Mouse (Mus musculus) fibroblast of lung, adult 2 months (primary cell): ENCODE measurements around the gene Pik3r1.

Source experiments
- DNase-seq: peaks from one replicate; pipeline ENCODE4 v3.0.0-alpha.2; 2011; ENCODE audit warnings: low read depth

Gene Pik3r1

DNA sequence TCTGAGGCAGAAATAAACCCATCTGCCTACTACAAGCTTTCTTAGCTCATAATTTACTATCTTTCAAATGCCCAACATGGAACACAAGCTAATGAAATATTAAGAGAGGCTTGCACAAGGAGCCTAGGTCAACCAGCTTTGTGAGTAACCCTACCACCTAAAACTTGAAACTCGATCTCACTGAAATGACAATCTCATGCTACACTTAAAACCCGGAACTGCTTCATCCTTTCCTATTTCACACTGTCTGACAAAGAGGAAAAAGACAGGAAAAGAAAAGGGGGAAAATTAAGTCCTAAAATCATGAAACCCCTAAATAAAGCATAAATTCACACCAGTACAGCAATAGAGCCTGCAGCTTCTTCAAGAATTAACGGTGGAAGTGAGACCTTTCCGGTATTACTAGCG, 1.4 kb downstream of the Pik3r1 start:
- no peak for DNase-seq

- no peak for DNase-seq
These were observed 2.0 kb downstream of the Pik3r1 start for GRCm38 (mm10) chr13:101765976-101766375.

GRCm38 (mm10) chr13:101764111-101764510, 3.9 kb downstream of the Pik3r1 start:
- no peak for DNase-seq

DNA sequence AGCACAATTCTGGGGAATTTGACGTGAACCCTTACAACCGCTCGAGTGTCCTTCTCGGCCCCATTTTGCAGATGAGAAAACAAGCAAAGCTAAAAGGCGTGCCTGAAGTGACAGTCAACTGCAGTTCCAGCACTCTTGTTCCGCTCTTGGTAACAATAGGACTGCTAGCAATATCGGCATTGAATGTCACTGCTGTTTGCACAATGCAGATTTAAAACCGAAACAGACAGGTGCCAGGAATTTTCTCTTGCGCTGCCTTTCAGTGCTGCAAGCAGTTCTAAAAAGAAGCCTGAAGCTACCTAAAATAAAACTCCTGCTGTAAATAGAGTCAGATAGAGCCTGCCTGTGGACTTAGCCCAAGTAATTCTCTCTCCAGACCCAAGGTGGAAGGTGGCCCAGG, 4.3 kb downstream of the Pik3r1 start:
- no peak for DNase-seq

GRCm38 (mm10) chr13:101763149-101763548, 4.9 kb downstream of the Pik3r1 start:
- DNase-seq = no peak

GRCm38 (mm10) chr13:101761617-101762016, 6.4 kb downstream of the Pik3r1 start:
- DNase-seq = no peak

- no peak for DNase-seq
These were observed 7.1 kb downstream of the Pik3r1 start for GRCm38 (mm10) chr13:101760953-101761352.

GRCm38 (mm10) chr13:101760001-101760687, 7.9 kb downstream of the Pik3r1 start:
- DNase-seq = no peak

- no peak for DNase-seq
These were observed 8.6 kb downstream of the Pik3r1 start for GRCm38 (mm10) chr13:101759281-101759871.

DNA sequence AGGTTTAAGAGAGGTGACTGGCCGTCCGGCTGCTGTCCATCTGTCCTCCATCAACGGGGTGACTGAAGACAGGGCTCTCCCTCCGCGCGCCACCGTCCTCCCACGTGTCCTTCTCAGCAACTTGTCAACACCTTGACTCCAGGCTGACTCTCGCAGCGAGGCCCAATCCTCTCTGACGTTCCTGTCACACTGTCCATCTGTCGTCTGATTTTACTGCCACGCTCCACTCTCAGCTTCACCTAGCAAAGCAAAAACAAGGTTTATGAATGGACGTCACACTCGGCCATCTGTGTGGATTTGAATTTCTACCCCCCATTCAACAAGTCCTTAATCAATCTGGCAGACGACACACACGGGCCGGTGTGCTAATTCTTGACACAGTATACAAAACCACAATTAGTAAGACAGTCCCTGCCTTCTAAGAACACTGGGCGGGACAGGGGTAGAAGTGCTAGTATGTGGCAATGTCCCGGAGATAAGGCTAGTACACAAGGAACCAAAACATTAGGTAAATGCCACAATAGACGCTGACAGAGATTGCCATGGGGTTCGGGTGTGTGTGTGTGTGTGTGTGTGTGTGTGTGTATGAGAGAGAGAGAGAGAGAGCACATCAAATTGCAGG, 10.1 kb downstream of the Pik3r1 start:
- DNase-seq = no peak

- no peak for DNase-seq
These were observed 12.8 kb downstream of the Pik3r1 start for GRCm38 (mm10) chr13:101755228-101755627.

GRCm38 (mm10) chr13:101753639-101754038, 14.4 kb downstream of the Pik3r1 start:
- DNase-seq = no peak

DNA sequence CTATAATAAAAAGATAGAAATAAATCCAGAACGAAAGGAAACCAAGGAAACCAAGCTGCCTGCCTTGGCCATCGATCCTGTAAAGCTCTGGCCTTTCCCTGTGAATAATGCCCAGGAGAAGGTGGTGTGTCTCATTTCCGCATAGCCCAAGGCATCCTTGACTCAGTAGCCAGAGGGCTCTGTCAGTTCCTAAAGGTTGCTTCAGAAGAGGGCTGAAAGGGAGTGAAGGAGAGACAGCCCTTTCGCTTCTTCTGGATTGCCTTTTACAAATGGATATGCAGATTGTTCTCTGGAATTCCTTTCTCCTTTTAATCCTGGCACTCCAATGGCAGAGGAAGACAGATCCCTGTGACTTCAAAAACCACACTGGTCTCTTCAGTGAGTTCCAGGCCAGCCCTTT, 16.2 kb downstream of the Pik3r1 start:
- DNase-seq = no peak

- no peak for DNase-seq
These were observed 21.9 kb downstream of the Pik3r1 start for GRCm38 (mm10) chr13:101746012-101746595.

- DNase-seq = no peak
These were observed 23.1 kb downstream of the Pik3r1 start for GRCm38 (mm10) chr13:101744943-101745342.

- DNase-seq = no peak
These were observed 24.0 kb downstream of the Pik3r1 start for GRCm38 (mm10) chr13:101744053-101744452.

DNA sequence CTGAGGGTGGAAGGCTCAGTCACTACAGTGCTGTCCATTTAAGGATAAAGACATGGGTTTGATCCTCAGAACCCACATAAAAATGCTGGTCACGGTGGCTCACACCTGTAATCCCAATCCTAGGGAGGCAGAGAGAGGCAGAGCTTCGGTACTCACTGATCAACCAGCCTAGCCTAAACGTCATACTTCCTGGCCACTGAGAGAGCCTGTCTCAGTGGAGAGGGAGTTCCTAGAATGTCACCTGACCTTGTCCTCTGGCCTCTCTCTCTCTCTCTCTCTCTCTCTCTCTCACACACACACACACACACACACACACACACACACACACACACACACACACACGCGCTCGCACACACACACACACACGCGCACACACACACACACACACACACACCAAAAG, 24.8 kb downstream of the Pik3r1 start:
- no peak for DNase-seq

- no peak for DNase-seq
These were observed 25.4 kb downstream of the Pik3r1 start for GRCm38 (mm10) chr13:101742596-101742995.

DNA sequence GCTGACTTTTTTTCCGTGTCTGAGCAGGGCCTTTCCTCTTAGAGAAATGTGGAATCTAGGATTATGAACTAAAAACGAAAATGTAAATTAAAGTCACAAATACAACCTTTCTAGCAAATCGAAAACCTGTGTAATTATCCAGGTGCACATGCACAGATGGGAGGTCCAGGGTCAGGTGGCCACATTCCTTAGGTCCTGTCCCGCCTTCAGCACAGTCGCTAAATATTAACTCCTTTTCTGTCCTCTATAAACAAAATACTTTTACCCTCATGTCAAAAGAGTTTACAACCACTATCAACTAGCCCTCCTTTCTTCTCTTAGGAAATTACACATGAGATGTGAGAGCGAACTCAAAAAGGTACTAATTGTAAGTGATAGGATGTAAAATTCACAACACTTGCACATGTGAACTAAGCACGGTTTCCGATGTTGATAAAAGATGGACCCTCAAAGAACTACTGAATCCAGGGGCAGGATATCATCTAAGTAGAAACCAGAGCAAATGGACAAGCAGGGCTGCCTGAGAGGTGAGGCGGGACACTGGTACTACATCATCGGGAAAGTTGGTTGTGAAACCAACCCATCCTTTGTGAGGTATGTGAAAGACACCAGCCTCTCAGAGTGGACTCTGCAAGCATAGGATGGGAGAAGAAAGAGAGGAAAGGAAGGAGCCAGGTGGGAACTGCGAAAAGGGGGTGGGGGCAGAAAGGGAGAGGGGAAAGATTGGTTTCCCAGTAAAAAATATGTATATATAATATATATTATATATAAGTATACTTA, 26.3 kb downstream of the Pik3r1 start:
- no peak for DNase-seq

DNA sequence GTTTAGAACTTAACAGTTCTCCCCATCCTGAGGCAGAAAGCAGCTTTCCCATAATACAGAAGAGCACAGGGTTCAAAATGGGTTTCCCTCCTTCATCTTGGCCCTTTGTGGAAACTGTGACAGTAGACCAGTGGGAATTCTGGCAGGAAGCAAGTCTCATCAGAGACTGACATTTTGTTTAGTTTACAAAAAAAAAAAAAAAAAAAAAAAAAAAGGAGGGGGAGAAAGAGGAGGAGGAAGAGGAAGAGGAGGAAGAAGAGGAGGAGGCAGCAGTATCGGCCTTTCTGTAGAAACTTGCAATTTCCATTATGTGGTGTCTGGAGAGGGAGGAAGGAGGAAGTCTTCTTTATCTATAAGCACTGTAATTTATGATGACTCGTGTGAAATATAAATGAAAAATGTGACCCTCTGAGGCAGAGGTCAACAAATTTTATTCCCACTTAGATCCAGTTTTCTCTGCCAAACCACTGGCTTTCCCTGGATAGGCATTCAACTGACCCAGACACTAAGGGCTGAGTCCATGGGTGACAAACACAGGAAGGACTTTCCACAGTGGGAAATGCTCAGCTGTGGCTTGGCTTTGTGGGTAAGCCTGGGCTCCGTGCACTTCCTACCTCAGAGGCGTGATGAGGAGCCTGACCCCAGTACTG, 28.2 kb downstream of the Pik3r1 start:
- DNase-seq = no peak

DNA sequence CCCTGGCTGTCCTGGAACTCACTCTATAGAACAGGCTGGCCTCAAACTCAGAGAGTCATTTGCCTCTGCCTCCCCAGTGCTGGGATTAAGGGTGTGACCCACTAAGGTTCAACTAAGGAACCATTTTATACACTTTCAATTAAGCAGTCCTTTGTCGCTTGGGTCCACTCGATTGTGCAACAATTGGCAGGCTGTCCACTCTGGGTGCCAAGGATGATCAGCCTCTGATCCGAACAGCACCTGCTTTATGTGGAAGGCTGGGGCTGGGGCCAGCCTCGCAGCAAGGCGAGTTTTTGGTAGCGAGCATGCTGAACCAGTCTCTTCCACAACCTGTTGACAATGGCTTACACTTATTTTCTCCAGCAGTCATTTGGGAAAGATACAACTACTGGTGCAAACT, 29.2 kb downstream of the Pik3r1 start:
- DNase-seq = no peak
